Mouse (Mus musculus): ENCODE data around the gene Eef1b2. TPM values are rescaled to one million over a fixed set of nuclear protein-coding genes. Genes with fewer than 3 reads are reported as not detected.

The Eef1b2 gene
- polyA plus RNA-seq, 1 experiment from 2014 or later = 438 TPM

DNA sequence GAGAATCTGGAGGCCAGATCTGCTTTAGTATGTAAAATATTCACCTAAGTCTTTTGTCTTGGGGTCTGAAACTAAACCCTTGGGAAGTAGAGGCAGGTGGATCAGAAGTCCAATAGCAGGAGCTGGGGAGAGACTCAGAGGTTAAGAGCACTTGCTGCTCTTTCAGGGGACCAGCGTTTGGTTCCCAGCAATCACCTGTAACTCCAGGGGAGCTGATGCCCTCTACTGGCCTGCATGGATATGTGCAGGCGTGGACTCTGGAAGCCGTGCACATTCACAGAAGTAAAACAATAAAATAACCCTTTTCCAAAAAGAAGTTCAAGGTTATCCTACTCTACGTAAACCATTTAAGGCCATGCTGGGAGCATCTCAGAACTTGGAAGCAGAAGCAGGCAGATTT is 42.7 kb downstream of the Eef1b2 start:
- H3K27ac ChIP-seq (replicated peaks) = no peak overlapping the region
- no peaks in the 10 kb centered on the region for H3K36me3 ChIP-seq
- no peak overlapping the region for H3K9ac ChIP-seq (replicated peaks)
- H3K4me2 ChIP-seq (replicated peaks) = no peak overlapping the region
- H3K9me3 ChIP-seq = no peaks in the 10 kb centered on the region
- WGBS = 94% methylated on average over 4 of the region's 4 CpGs
- no peak for ATAC-seq (replicated peaks)
- no peak overlapping the region for H3K4me3 ChIP-seq
- H3K27me3 ChIP-seq = no peaks in the 10 kb centered on the region
- H3K4me1 ChIP-seq = peaks cover 2% of the 10 kb centered on the region; the same call in 1 of the 2 replicates

DNA sequence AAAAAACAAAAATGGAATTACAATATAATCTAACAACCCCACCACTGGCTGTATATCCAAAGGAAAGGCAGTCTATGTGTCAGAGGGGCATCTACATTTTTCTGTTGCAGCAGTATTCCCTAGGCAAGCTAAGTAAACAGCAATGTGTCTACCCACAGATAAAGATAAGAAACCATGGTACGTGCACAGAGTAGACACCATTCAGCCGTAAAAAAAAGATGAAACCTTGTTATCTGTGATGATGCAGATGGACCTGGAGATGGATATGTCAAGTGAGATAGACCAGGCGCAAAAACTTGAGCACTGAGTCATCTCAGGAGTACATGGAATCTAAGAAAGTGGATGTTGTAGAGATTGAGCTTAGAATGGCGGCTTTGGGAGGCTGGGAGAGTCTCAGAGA is 48.4 kb downstream of the Eef1b2 start:
- Histone ChIP-seq H3K9ac (replicated peaks) (no peak overlapping the region), H3K4me1 (no peaks in the 10 kb centered on the region), H3K9me3 (no peaks in the 10 kb centered on the region), H3K27ac (replicated peaks) (no peak overlapping the region), H3K4me3 (no peak overlapping the region), H3K4me2 (replicated peaks) (no peak overlapping the region), H3K36me3 (no peaks in the 10 kb centered on the region), H3K27me3 (no peaks in the 10 kb centered on the region)
- ATAC-seq (replicated peaks) = no peak
- 93% methylated on average over 4 of the region's 4 CpGs for WGBS

DNA sequence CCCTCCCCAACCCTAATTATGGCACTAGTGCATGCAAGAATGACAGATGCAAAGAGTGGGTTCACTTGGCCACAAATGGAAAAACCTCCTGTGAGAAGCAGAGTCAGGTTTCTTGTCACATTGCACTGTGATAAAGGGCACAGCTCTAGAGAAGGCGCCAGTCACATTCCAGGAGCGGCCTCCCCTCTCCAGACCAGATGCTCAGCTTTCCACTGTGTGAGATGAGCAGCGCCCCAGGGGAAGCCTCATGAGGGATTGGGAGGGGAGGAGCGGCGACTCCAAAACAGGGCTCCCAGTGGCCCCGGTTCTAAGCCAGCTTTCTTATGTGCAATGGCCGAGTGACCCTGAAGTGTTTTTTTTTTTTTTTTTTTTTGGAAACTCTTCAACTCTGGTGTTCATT is 49.3 kb downstream of the Eef1b2 start:
- H3K27me3 ChIP-seq = no peaks in the 10 kb centered on the region
- no peak for ATAC-seq (replicated peaks)
- no peak overlapping the region for H3K4me3 ChIP-seq
- no peak overlapping the region for H3K27ac ChIP-seq (replicated peaks)
- no peak overlapping the region for H3K9ac ChIP-seq (replicated peaks)
- WGBS = 13% methylated on average over 7 of the region's 7 CpGs
- no peaks in the 10 kb centered on the region for H3K4me1 ChIP-seq
- no peaks in the 10 kb centered on the region for H3K36me3 ChIP-seq
- no peaks in the 10 kb centered on the region for H3K9me3 ChIP-seq
- H3K4me2 ChIP-seq (replicated peaks) = no peak overlapping the region

DNA sequence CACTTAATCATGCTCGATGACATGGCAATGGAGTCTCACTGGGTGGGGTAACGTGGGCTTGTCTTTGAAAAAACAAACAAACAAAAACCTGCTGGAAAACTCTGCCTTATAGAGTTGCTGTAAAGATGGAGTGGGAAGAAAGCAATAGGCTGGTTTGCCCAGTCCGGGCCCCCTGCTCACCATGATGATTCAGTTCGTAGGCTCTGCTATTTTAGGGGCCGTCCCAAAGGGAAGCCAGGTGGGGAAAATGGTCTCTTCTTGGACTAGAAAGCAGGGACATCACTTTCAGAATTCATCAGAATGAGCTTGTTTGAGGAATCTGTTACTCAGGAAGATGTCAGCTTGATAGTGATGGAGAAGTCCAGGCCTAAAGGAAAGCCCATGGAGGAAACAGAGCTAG is 50.6 kb downstream of the Eef1b2 start:
- Histone ChIP-seq H3K27me3 (no peaks in the 10 kb centered on the region), H3K4me3 (no peak overlapping the region), H3K36me3 (no peaks in the 10 kb centered on the region), H3K27ac (replicated peaks) (no peak overlapping the region), H3K4me1 (no peaks in the 10 kb centered on the region), H3K9ac (replicated peaks) (no peak overlapping the region), H3K9me3 (no peaks in the 10 kb centered on the region), H3K4me2 (replicated peaks) (no peak overlapping the region)
- no peak for ATAC-seq (replicated peaks)
- 86% methylated on average over 5 of the region's 5 CpGs for WGBS

Small RNA genes lying within 50 kb of the gene (microRNA-seq; reads per million reads assigned to microRNA genes)
- gene Gm24557 (not detected), gene Gm27512 (not detected)

Other genes with a start within 250 kb of the Eef1b2 start
- 9.0 and 9.3 TPM in 2 replicates for gene Ino80d, start 62.2 kb upstream of the Eef1b2 start, polyA plus RNA-seq (2015; fragmentation: Nextera tagmentation; extraction: Ambion mirVana)
- 116 and 118 TPM in 2 replicates for gene Ndufs1, start within 50 bp of the Eef1b2 start, polyA plus RNA-seq (2015; fragmentation: Nextera tagmentation; extraction: Ambion mirVana)
- gene Gpr1, start 37.7 kb downstream of the Eef1b2 start, polyA plus RNA-seq (2015; fragmentation: Nextera tagmentation; extraction: Ambion mirVana) = 0.33 and 0.34 TPM in 2 replicates
- gene Zdbf2, start 96.4 kb downstream of the Eef1b2 start, polyA plus RNA-seq (2015; fragmentation: Nextera tagmentation; extraction: Ambion mirVana) = 30.4 and 34.8 TPM in 2 replicates

All from forebrain, embryonic 15.5 days (tissue).